Mouse (Mus musculus) myocyte (in vitro differentiated cells): ENCODE measurements around the gene Tuba3b.

Experiments
- CEBPB ChIP-seq: IDR thresholded peaks from 2 replicates; pipeline ENCODE4 v1.6.1; 2011; ENCODE audit warnings: mild to moderate bottlenecking, moderate library complexity; ENCODE audit not compliant: poor library complexity, insufficient read depth, severe bottlenecking
- MAX ChIP-seq: IDR thresholded peaks from one replicate; pipeline ENCODE4 v1.6.1; 2011; ENCODE audit warnings: low read depth, mild to moderate bottlenecking, control low read depth
- MYOD1 ChIP-seq, 3 experiments: IDR thresholded peaks; one replicate each; pipeline ENCODE4 v1.6.1; 2011; ENCODE audit warnings: control low read depth in 2 of 3, low read depth in 2 of 3, mild to moderate bottlenecking in 2 of 3, moderate library complexity in 1 of 3; ENCODE audit not compliant: insufficient read length in 2 of 3, control insufficient read depth in 1 of 3
- MYOG ChIP-seq, 3 experiments: IDR thresholded peaks; one replicate each; pipeline ENCODE4 v1.6.1; 2011; ENCODE audit warnings: control low read depth in 2 of 3, low read depth in 2 of 3, mild to moderate bottlenecking in 2 of 3; ENCODE audit not compliant: insufficient read length in 2 of 3, control insufficient read depth in 1 of 3, insufficient read depth in 1 of 3
- POLR2A ChIP-seq: IDR thresholded peaks from one replicate; pipeline ENCODE4 v1.6.1; 2011; ENCODE audit warnings: low read depth, mild to moderate bottlenecking, control low read depth, moderate library complexity; ENCODE audit not compliant: insufficient read length
- REST ChIP-seq: IDR thresholded peaks from one replicate; pipeline ENCODE4 v1.6.1; 2011; ENCODE audit warnings: mild to moderate bottlenecking, control low read depth, moderate library complexity; ENCODE audit not compliant: insufficient read depth, insufficient read length
- TCF12 ChIP-seq: IDR thresholded peaks from one replicate; pipeline ENCODE4 v1.6.1; 2011; ENCODE audit warnings: mild to moderate bottlenecking, control low read depth; ENCODE audit not compliant: poor library complexity, insufficient read depth, severe bottlenecking
- USF1 ChIP-seq: IDR thresholded peaks from one replicate; pipeline ENCODE4 v1.6.1; 2011; ENCODE audit warnings: low read depth, mild to moderate bottlenecking, control low read depth, moderate library complexity

DNA sequence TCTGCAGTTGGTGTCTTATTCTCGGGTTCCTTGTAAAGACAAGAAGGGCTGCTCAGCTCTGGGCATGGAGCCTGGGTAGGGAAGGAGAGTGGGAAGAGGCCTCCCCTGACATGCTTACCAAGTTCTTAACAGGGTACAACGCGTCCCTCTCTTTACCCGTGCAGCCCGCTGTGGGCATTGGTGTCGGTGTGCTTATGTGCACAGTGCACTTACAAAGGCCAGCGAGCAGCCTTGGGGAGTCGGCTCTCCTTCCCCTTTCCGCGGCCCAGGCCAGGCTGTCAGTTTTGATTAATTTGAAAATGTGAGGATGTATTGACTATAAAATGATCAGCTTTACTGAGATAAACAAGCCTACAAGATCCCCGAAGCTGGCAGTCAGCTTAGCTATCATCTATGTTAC, 45.4 kb downstream of the Tuba3b start:
- TF ChIP-seq TCF12 (no peak), USF1 (no peak), POLR2A (no peak), CEBPB (no peak), MYOG (IDR thresholded peaks at IDR 0.05; ENCODE audit: control insufficient read depth in 1 of 3, insufficient read depth in 1 of 3, insufficient read length in 2 of 3, low read depth in 2 of 3) (no peak), REST (no peak), MAX (no peak), MYOD1 (IDR thresholded peaks at IDR 0.05; ENCODE audit: control insufficient read depth in 1 of 3, insufficient read length in 2 of 3, low read depth in 2 of 3) (no peak)
